Mouse (Mus musculus): ENCODE measurements at regions not wholly inside any gene's neighbourhood (a gene's known extent, or its start where the extent isn't known, plus 50 kb on each side); places are given as distances from the start of the nearest gene placed in this dataset.
A peak's percentile ranks its signal among the peaks of the same experiment; 100 is the strongest.

- ATAC-seq (ENCODE audit: low FRiP score) = no peak
- H3K9ac ChIP-seq (ENCODE audit: low read length) = no peak overlapping the region
- no peak overlapping the region for H3K4me3 ChIP-seq (ENCODE audit: low read depth, low read length)
- 88% methylated on average over 6 of the region's 6 CpGs for WGBS
- no peak for DNase-seq (ENCODE audit: low spot score, missing footprints)
- no peaks in the 10 kb centered on the region for H3K36me3 ChIP-seq (ENCODE audit: control insufficient read depth, insufficient read depth, low read length)
- no peak overlapping the region for H3K27ac ChIP-seq (ENCODE audit: low read depth, low read length)
- no peaks in the 10 kb centered on the region for H3K27me3 ChIP-seq (ENCODE audit: control insufficient read depth, insufficient read depth, low read length)
- H3K4me2 ChIP-seq = no peak overlapping the region
- H3K4me1 ChIP-seq (ENCODE audit: control insufficient read depth, insufficient read depth, low read length) = no peaks in the 10 kb centered on the region
- no peaks in the 10 kb centered on the region for H3K9me3 ChIP-seq (ENCODE audit: control insufficient read depth, low read length)
These were observed 1053.6 kb upstream of the Celf2 start for GRCm38 (mm10) chr2:8562948-8563347.

GRCm38 (mm10) chr2:8546116-8546515, 1036.8 kb upstream of the Celf2 start:
- Histone ChIP-seq H3K4me1 (ENCODE audit: control insufficient read depth, insufficient read depth, low read length) (no peaks in the 10 kb centered on the region), H3K27me3 (ENCODE audit: control insufficient read depth, insufficient read depth, low read length) (no peaks in the 10 kb centered on the region), H3K27ac (ENCODE audit: low read depth, low read length) (no peak overlapping the region), H3K9ac (ENCODE audit: low read length) (no peak overlapping the region), H3K9me3 (ENCODE audit: control insufficient read depth, low read length) (no peaks in the 10 kb centered on the region), H3K36me3 (ENCODE audit: control insufficient read depth, insufficient read depth, low read length) (no peaks in the 10 kb centered on the region), H3K4me3 (ENCODE audit: low read depth, low read length) (no peak overlapping the region), H3K4me2 (no peak overlapping the region)
- DNase-seq (ENCODE audit: low spot score, missing footprints) (no peak), ATAC-seq (ENCODE audit: low FRiP score) (no peak)

- WGBS = 12% methylated on average over 1 of the region's 1 CpGs
- Histone ChIP-seq H3K27me3 (ENCODE audit: control insufficient read depth, insufficient read depth, low read length) (no peaks in the 10 kb centered on the region), H3K4me1 (ENCODE audit: control insufficient read depth, insufficient read depth, low read length) (no peaks in the 10 kb centered on the region), H3K36me3 (ENCODE audit: control insufficient read depth, insufficient read depth, low read length) (no peaks in the 10 kb centered on the region), H3K9ac (ENCODE audit: low read length) (no peak overlapping the region), H3K9me3 (ENCODE audit: control insufficient read depth, low read length) (no peaks in the 10 kb centered on the region), H3K27ac (ENCODE audit: low read depth, low read length) (no peak overlapping the region), H3K4me3 (ENCODE audit: low read depth, low read length) (no peak overlapping the region), H3K4me2 (no peak overlapping the region)
- no peak for DNase-seq (ENCODE audit: low spot score, missing footprints)
- ATAC-seq (ENCODE audit: low FRiP score) = no peak
These were observed 1027.5 kb upstream of the Celf2 start for GRCm38 (mm10) chr2:8536842-8537241.

GRCm38 (mm10) chr2:8498466-8498865, 989.1 kb upstream of the Celf2 start:
- H3K27ac ChIP-seq (ENCODE audit: low read depth, low read length) = no peak overlapping the region
- ATAC-seq (ENCODE audit: low FRiP score) (no peak), DNase-seq (ENCODE audit: low spot score, missing footprints) (no peak)
- no peaks in the 10 kb centered on the region for H3K27me3 ChIP-seq (ENCODE audit: control insufficient read depth, insufficient read depth, low read length)
- no peaks in the 10 kb centered on the region for H3K9me3 ChIP-seq (ENCODE audit: control insufficient read depth, low read length)
- H3K9ac ChIP-seq (ENCODE audit: low read length) = no peak overlapping the region
- H3K4me2 ChIP-seq = no peak overlapping the region
- 5% methylated on average over 1 of the region's 1 CpGs for WGBS
- no peak overlapping the region for H3K4me3 ChIP-seq (ENCODE audit: low read depth, low read length)
- H3K4me1 ChIP-seq (ENCODE audit: control insufficient read depth, insufficient read depth, low read length) = no peaks in the 10 kb centered on the region
- H3K36me3 ChIP-seq (ENCODE audit: control insufficient read depth, insufficient read depth, low read length) = no peaks in the 10 kb centered on the region

- WGBS = 60% methylated on average over 6 of the region's 6 CpGs
- no peak overlapping the region for H3K4me3 ChIP-seq (ENCODE audit: low read depth, low read length)
These were observed 968.6 kb upstream of the Celf2 start for GRCm38 (mm10) chr2:8477827-8478528.

GRCm38 (mm10) chr2:8470546-8470945, 961.2 kb upstream of the Celf2 start:
- Histone ChIP-seq H3K9me3 (ENCODE audit: control insufficient read depth, low read length) (no peaks in the 10 kb centered on the region), H3K4me2 (no peak overlapping the region), H3K9ac (ENCODE audit: low read length) (no peak overlapping the region), H3K4me3 (ENCODE audit: low read depth, low read length) (no peak overlapping the region), H3K36me3 (ENCODE audit: control insufficient read depth, insufficient read depth, low read length) (no peaks in the 10 kb centered on the region), H3K27ac (ENCODE audit: low read depth, low read length) (no peak overlapping the region), H3K4me1 (ENCODE audit: control insufficient read depth, insufficient read depth, low read length) (peaks cover 5% of the 10 kb centered on the region; the same call in 1 of the 2 replicates), H3K27me3 (ENCODE audit: control insufficient read depth, insufficient read depth, low read length) (no peaks in the 10 kb centered on the region)
- ATAC-seq (ENCODE audit: low FRiP score) (no peak), DNase-seq (ENCODE audit: low spot score, missing footprints) (no peak)
- WGBS = 48% methylated on average over 1 of the region's 1 CpGs

More at GRCm38 (mm10) chr2:8477827-8478528, 968.6 kb upstream of the Celf2 start:
- DNase-seq (ENCODE audit: low spot score, missing footprints) (no peak), ATAC-seq (ENCODE audit: low FRiP score) (peak; percentile 78)
- Histone ChIP-seq H3K4me1 (ENCODE audit: control insufficient read depth, insufficient read depth, low read length) (peaks cover 8% of the 10 kb centered on the region), H3K4me2 (no peak overlapping the region), H3K9me3 (ENCODE audit: control insufficient read depth, low read length) (no peaks in the 10 kb centered on the region), H3K27me3 (ENCODE audit: control insufficient read depth, insufficient read depth, low read length) (no peaks in the 10 kb centered on the region), H3K36me3 (ENCODE audit: control insufficient read depth, insufficient read depth, low read length) (no peaks in the 10 kb centered on the region), H3K27ac (ENCODE audit: low read depth, low read length) (no peak overlapping the region), H3K9ac (ENCODE audit: low read length) (no peak overlapping the region)

GRCm38 (mm10) chr2:8468989-8469388, 959.6 kb upstream of the Celf2 start:
- no peak for DNase-seq (ENCODE audit: low spot score, missing footprints)
- no peak overlapping the region for H3K9ac ChIP-seq (ENCODE audit: low read length)
- 58% methylated on average over 2 of the region's 2 CpGs for WGBS
- ATAC-seq (ENCODE audit: low FRiP score) = no peak; the same call in 1 of the 2 replicates
- H3K27me3 ChIP-seq (ENCODE audit: control insufficient read depth, insufficient read depth, low read length) = no peaks in the 10 kb centered on the region
- H3K4me3 ChIP-seq (ENCODE audit: low read depth, low read length) = no peak overlapping the region
- H3K4me2 ChIP-seq = no peak overlapping the region
- H3K9me3 ChIP-seq (ENCODE audit: control insufficient read depth, low read length) = no peaks in the 10 kb centered on the region
- no peaks in the 10 kb centered on the region for H3K36me3 ChIP-seq (ENCODE audit: control insufficient read depth, insufficient read depth, low read length)
- H3K27ac ChIP-seq (ENCODE audit: low read depth, low read length) = no peak overlapping the region; the same call in 1 of the 2 replicates
- H3K4me1 ChIP-seq (ENCODE audit: control insufficient read depth, insufficient read depth, low read length) = peaks cover 5% of the 10 kb centered on the region; the same call in 1 of the 2 replicates

- H3K9me3 ChIP-seq (ENCODE audit: control insufficient read depth, low read length) = no peaks in the 10 kb centered on the region
- no peaks in the 10 kb centered on the region for H3K36me3 ChIP-seq (ENCODE audit: control insufficient read depth, insufficient read depth, low read length)
- no peak overlapping the region for H3K9ac ChIP-seq (ENCODE audit: low read length)
- no peak overlapping the region for H3K4me2 ChIP-seq
- peak; percentile 88 for DNase-seq (ENCODE audit: low spot score, missing footprints)
- no peak overlapping the region for H3K4me3 ChIP-seq (ENCODE audit: low read depth, low read length)
- peak; percentile 35 for ATAC-seq (ENCODE audit: low FRiP score)
- peaks cover 5% of the 10 kb centered on the region; the same call in 1 of the 2 replicates for H3K4me1 ChIP-seq (ENCODE audit: control insufficient read depth, insufficient read depth, low read length)
- peak overlapping the region; percentile 51 for H3K27ac ChIP-seq (ENCODE audit: low read depth, low read length)
- no peaks in the 10 kb centered on the region for H3K27me3 ChIP-seq (ENCODE audit: control insufficient read depth, insufficient read depth, low read length)
These were observed 959.0 kb upstream of the Celf2 start for GRCm38 (mm10) chr2:8468351-8468750.

- 28% methylated on average over 2 of the region's 2 CpGs for WGBS
- Histone ChIP-seq H3K27me3 (ENCODE audit: control insufficient read depth, insufficient read depth, low read length) (no peaks in the 10 kb centered on the region), H3K4me2 (no peak overlapping the region), H3K27ac (ENCODE audit: low read depth, low read length) (peak overlapping the region; percentile 4; the same call in 1 of the 2 replicates), H3K36me3 (ENCODE audit: control insufficient read depth, insufficient read depth, low read length) (no peaks in the 10 kb centered on the region), H3K9ac (ENCODE audit: low read length) (no peak overlapping the region), H3K4me3 (ENCODE audit: low read depth, low read length) (no peak overlapping the region), H3K9me3 (ENCODE audit: control insufficient read depth, low read length) (no peaks in the 10 kb centered on the region), H3K4me1 (ENCODE audit: control insufficient read depth, insufficient read depth, low read length) (peaks cover 5% of the 10 kb centered on the region; the same call in 1 of the 2 replicates)
- peak; percentile 91 for ATAC-seq (ENCODE audit: low FRiP score)
- DNase-seq (ENCODE audit: low spot score, missing footprints) = peak; percentile 91
These were observed 958.3 kb upstream of the Celf2 start for GRCm38 (mm10) chr2:8467531-8468203.
